Mouse (Mus musculus) lung, postnatal 4 days (tissue): ENCODE results near the gene Hhat.
A peak's percentile ranks its signal among the peaks of the same experiment; 100 is the strongest.

Experiments used
- DNase-seq, 2 experiments: peaks; one replicate each; pipeline ENCODE4 v3.0.0; 2021

Gene Hhat

DNA sequence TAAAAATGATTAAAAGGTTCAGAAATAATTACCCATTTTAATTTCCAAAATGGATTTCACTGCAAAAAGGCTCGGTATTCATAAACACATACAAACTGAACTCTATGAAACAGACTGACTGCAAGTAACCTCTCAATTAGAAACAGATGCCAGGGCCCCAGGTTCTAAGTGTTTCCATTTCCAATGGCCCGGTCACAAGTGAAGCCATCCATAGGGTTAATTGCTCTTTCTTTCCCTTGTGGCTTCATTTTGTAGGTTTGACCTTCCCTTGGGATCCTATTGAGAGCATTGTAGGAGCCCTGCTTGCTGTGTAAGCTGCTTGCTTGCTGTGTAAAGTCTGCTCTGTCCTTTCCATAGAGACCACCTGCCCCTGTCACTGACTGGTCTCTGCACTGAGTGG lies 123.7 kb downstream of the Hhat start:
- no peak for DNase-seq

DNA sequence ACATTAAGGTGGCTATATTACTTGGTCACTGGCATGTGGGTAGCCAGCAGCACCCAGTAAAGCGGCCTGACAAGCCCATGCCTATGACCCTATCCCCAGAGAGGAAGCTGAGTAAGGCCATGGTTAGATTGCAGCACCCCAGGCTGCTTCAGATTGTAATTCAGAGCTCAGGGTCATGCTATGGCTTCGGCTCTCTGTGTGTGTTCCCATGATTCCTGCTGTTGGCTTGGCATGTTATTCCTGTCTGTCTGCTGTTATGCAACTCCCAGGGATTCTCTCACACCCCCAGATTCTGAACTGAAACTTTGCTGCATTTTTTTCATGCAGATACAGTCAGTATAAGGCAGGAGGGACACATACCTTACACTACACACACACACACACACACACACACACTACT lies 128.9 kb downstream of the Hhat start:
- no peak for DNase-seq

DNA sequence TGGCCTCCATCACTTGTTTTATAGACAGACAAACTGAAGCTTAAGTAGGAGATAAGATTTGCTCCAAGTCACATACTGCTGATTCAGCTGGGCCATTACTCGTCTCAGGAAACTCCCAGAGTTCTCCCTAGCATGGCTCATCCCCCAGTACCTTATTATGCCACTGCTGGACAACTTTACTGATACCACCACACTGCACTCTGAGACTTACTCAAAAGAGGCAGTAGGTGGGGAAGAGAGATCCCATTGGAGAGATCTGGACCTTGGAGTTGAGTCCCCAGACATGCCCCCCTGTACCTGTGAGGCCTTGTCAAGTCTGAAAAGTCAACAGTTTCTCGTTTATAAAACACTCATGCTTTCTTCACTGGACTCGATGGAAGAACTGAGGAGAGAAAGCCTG lies 131.8 kb downstream of the Hhat start:
- no peak for DNase-seq

DNA sequence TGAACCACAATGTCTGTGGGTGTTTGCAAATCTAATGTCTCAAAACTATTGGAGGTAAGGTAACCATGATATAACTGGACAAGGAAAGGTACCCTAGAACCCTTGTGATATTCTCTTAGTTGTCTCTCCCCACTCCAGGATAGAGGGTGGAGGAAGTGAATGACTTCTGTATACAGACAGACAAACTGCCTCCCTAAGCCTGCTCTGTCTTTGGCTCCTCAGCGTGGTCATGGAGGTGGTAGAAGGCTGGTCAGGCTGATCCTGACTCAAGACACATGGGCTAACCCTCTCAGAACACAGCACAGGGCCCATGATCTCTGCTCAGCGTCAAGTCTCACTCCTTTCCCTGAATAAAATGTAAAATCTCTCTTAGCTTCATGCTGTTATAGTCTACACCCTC lies 149.2 kb downstream of the Hhat start:
- no peak for DNase-seq

DNA sequence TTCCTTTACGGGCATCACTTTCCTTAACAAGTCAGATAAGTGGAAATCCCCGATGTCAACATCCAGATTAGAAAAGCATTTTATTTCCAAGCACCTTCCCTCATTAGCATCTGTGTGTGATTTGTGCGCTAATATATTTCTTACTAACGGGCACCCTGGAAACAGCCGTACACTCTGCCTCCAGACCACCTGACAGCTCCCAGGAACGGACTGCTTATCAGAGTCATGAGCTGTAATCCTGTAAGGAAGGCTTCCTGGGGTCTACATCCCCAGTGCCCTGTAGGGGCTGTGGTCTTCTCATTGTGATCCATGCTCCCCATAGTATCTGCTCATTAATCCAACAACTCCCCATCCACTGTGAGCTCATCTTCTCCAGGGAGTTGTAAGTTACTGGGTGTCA lies 157.8 kb downstream of the Hhat start:
- DNase-seq, result no peak

DNA sequence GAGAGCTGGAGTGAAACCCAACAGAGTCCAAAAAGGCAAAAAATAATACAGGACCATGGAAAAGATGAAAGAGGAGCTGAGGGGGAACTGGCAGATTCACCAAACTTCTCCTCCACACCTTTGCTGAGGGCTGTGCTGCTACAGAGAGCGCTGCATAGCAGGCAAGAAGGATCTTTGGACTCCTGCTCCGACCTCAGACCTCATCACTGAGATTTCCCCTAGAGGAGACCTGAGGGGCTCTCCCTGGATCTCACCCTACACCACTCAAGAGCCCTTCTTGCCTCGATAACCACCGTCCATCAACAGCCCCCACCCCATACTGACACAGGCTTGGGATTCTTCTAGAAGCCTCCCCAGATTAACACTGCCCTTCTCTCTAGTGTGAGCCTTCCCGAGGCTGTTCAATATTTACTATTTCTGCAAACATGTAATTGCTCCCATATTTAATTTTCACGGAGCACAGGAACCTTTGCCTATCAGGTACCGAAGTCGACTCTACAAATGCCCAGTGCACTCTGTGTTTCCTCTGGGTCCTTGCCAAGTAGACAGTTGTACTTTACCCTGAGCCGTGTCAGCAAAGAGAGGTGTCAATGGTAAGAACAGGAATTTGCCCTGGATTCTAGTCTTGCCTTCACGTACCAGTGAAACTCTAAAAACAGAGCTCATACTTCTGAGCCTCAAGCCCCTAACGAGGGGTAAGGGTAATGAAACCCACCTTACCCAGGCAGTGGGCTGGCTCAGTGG lies 158.9 kb downstream of the Hhat start:
- DNase-seq, result no peak

DNA sequence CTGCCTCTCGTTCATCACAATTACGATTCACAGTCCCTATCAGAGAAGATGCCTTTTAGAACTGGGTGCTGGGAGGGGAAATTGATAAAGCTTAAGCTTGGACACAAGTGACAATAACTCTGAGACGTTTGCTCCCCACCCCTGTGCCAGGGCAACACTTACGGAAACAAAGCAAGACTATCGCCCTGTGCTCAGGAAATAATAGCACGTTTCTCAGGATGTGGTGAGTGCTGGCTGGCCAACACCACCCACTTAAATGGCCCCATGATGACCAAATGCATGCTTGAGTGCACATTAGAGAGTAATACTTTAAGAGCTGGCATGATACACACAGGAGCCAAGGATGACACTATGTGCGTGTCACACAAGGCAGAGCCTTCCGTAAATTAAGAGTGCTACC lies 164.1 kb downstream of the Hhat start:
- DNase-seq, result no peak

DNA sequence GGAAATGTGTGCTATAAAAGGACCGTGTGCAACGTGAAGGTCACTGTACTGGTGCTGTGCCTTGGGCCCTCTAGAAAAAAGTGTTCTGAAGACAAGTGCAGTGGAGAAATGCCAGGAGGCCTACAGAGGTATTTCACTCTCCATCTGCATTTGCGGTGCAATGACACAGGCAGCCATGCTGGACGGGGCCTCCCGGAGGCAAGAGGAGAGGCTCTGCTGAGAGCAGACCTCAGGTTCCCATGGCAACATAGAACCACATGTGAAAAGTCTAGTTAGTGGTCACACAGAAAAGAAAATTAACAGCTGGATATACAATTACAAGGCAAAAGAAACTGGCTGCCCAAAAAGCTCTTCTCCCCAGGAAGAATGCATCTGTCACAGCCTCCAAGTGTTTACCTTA lies 166.6 kb downstream of the Hhat start:
- DNase-seq, result no peak

DNA sequence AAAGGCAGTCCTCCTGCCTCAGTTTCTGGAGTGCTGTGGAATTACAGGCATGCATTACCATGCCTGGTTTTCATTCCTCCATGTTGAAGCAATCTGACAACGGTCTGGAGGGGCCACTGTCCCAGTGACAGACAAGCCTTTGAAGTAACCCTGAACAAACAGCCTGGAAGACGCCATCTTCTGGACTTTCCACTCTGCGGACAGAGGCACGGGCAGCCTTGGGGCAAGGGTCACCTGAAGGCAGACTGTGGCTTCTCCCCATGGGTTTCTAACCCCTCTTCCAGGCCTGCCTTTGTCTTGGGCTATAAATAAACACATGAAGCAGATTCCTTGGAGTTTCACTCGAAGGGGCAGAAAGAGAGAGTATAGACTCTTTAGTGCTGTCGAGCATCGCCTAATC lies 167.5 kb downstream of the Hhat start:
- no peak for DNase-seq

DNA sequence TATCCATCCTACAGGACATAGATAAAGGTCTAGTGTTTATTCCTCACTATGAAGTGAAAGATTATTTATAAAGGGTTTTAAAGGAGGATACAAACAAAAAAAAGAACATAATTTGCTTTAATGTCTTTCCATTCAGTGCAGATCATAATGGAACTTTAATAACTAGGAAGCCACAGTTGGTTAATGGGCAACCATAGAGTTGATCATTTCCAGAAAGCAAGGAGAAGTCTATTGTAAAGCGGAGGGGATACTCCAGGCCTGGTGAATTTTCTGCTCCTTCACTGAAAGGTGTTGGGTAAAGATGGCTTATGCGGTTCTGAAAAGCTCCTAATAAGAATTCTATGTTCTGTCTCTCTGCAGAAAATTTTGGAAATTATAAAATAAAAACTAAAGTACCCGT lies 169.8 kb downstream of the Hhat start:
- DNase-seq, result no peak

DNA sequence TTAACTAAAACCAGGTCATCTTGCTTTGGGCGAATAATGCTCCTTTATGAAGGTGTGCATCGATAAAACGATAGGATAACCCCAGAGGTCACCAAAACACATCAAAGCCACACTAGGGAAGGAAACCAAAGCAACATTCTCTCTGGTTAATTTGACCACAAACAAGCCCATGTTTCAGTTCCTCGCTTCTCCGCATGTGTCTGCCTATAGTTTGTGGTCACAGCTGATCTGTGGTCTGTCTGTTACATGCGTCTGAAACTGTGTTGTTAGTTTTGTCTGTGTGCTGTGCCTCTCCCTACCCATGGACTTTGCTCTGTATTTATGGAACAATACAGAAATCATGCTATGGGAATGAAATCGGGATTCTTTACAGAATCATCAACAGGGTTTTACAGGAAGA lies 171.3 kb downstream of the Hhat start:
- no peak for DNase-seq

DNA sequence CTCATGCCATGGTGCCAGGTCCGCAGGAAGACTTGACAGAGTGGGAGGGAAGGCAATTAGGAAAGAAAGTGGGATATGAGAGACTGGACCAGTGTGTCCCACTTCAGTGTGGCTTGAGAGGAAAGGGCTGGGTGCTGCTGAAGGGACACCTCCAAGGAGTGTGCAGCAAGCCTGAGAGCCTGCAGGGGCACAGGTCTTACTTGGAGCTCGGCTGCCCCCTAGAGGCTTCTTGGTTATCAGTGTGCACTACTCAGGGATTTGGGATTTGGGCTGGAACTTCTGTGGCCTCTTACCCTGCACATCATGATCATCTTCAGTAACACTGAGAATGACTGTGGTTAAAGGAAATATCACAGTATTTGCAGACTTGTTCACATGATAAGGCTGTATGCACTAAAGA lies 172.6 kb downstream of the Hhat start:
- peak; percentile 75 to 84 for DNase-seq

DNA sequence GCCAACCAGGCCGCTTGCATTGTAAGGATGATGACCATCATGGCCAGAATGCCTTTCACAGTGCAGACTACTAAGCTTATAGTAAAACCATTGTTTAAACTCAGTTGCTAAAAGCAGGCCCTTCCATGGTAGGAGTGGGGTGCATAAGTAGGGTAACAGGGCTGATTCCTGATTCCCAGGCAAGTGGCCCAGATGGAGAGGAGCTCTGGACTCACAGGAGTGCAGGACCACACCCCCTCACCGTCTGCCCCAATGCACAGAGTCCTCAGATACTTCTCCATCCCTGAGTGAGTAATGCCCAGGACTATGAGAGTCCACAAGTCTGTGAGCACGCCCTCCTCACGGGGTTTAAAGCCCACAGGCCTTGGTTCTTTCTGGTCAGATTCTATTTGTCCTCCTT lies 175.6 kb downstream of the Hhat start:
- DNase-seq, result no peak

DNA sequence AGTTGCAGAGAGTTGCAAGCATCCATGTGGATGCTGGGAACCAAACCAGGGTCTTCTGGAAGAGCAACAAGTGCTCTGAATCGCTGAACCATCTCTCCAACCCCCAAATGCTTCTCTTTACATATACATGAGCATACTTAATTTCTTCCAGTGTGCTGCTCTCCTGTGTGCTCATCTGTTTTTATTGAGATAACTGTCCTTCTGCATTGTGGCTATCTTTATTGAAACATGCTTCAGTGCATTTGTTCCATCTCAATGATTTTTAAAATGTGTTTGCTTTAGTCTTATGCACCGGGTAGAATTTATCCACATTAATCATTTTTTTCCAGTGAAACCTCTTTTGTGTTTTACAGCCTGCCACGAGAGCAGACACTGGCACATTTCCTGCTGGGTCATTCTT lies 177.5 kb downstream of the Hhat start:
- no peak for DNase-seq

DNA sequence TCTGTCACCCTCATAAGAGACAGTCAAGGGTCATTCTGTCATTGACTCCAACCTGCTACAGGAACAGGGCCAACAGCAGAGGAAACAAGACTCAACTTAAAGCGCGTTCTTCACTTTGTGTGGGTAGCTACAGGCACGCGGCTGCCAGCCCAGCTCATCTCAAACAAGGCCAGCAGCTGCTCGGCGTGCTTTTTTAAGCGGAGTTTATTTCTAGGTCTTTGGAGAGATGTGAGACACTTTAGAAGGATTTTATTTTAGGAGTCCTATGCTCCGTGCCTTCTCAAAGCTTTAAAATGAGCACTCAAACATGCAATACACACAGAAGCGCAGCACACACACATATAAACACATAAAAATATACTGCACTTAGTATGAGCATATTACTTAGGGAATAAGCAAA lies 183.6 kb downstream of the Hhat start:
- DNase-seq, result no peak

DNA sequence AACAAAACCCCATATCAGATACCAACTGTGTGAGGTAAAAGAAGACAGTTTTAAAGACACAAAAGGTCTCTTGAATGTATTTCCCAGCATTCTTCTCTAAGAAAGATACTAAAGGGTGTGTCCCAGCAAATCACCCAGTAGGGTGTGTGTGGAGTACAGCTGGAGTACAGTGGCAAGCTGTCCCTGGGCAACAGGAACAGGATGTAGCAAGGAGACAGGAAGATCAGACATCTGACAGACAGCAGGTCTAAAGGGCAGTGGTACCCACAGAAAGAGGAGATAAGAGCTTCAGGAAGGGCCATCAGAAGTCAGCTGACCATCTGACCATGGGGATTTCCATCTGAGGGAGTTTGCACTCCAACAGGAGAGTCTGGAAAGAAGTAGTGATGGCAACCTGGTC lies 185.7 kb downstream of the Hhat start:
- no peak for DNase-seq

DNA sequence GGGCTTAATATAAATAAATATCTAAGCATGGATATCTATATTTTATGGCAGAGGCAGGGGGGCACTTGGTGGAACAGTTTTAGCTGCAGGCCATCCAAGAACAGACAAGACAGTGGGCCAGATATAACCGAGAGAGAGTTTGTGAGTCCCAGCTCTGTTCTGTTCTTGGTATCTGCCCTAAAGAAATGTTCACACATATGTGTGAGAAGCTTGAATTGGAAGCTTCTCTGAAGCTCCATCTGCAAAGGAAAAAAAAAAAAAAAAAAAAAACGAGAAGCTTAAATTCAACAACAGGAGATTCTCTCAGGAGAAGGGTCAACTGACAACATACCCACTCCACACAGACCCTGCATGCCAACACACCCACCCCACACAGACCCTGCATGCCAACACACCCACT lies 188.1 kb downstream of the Hhat start:
- no peak for DNase-seq

DNA sequence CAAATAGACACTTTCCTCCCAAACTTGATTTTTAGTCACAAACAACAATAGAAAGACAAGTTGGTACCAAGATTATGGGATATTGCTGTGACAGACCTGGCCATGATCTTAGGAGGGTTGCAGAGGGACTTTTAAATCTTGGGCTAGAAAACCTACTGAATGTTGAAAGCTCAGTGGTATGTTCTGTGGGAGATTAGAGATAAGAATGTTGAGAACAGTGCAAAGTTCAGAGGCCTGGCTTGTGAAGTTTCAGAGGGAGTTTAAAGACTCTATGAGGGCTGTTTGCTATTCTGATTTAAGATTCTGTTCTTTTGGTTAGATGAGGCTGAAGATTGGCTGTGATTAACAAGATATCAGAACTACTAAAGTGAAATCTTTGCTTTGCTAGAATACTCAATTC lies 206.3 kb downstream of the Hhat start:
- DNase-seq, result no peak

DNA sequence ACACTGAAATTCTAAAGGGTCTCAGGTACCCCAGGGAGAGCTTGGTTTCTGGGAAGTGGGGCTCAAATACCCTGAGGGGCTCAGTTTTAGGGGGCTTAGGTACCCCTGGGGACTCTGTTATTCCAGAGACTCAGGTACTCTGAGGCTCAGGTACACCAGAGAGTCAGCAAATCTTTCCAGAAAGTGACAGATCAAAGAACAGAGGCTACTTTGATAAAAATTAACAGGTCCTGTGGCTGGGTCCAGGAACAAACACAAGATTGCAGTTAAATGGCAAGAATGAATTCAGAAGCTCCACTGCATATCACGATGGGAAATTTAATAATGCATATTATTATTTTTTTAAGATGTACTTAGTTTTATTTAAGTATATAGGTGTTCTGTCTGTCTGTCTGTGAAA lies 211.7 kb downstream of the Hhat start:
- DNase-seq, result no peak

DNA sequence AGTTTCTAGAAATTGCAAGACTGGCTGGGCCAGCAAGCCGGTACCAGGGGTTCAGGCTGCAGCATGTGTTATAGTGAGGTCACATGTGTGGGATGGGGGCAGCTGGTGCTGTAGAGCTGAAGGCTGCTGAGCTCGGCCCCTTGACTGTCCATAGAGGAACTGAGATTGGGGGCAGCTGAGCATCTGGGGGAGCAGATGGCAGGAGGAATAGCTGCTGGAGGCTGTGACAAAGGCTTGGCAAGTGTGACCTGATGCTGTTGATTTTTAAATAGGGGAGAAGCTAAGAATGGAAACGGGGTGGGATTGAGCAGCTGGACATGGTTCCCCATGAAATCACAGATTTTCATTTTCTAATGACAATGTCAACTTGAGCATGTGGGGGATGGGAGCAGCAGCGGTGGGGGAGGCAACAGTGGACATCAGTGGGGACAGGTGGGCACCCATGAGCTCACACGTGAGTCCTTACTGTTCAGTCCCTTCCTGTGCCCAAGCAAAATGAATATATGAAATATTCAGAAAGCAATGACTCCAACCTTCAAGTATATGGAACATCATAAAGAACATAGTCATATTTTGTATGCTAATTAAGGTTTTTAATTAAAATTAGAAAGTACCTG lies 212.9 kb downstream of the Hhat start:
- no peak for DNase-seq

DNA sequence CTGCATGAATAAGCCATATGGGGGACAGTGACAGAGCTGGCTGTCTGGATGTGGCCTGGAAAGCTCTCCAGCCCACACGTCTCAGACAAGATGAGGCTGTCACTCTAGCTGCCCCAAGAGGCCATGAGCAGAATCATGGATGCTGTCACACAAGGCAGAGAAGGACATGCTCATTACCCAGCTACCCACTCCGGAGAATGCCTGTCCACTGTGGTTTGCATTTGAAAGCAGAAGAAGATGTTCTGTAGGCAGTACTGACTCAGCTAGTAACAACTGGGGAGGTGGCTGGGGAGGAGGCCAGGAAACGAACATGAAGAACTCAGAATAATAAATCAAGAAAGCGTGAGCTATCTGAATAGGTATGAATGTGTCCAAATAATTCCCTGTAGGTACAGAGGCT lies 215.5 kb downstream of the Hhat start:
- no peak for DNase-seq

DNA sequence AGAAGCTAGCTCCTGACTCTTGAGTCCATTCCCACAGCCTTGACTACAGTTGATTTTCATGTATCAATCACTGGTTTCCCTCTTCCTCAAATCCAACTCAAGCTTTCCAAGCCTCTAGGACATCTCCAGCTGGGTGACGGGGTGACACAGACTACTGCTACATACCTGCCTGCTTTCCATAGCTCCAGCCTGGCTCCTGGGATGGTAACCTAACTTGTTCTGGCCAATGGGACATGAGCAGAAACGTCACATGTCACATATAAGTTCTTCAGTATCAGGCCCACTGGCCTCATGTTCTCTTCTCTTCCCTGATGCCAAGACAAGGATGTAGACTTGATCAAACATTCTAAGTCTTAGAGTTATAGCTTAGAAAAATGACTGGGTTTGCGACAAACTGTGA lies 220.5 kb downstream of the Hhat start:
- DNase-seq, result no peak

DNA sequence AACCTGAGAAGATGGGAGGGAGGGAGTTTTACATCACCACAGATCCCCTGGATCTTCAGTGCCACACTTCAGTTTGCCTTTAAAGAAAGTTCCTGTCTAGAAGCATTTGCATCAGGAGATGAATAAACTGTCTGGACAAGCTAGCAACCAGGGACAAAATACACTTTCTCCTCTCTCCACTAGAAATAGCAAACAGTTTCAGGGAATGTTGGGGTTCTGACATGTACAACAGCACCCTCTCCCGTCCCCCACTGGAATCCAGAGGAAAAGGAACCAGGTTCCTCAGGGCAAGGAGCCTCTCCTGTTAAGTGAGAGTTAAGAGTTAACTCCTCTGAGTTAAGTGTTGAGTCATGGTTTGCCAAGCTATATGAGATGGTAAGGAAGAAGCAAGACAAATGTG lies 224.2 kb downstream of the Hhat start:
- DNase-seq, result no peak

DNA sequence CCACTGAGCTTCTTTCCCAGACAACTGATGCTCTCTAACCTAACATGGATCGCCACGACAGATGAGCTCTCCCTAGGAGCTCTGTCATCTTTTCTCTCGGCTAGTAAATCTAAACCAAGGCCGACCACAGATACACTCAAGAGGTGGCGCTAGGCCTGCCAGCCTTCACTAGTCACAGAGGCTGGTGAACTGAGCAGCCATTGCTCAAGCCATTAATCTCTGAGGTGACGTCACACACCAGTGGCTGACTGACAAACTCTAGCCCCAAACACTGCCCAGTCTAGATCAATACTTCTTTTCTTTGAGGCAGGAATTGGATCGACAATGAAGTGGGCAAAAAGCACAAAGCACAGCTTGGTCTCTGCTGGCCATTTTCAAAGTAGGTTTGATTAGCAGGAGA lies 226.1 kb downstream of the Hhat start:
- DNase-seq, result no peak

DNA sequence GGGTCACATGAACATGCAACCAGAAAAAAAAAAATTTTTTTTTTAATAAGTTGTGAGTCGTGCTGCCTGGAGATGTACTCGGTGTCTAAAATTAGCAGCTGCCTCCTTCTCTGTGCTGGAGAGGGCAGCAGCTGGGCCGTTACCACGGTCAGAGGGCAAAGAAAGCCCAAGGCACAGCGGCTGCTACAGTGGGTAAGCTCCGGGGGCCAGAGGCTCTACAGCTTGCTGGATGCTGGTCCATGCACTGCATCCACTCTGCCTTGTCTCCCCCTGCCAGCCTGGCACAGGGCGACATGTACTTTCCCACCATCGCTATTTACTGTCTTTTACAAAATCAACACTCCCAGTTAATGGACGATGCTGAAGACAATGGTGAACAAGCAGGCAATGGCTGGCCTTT lies 226.9 kb downstream of the Hhat start:
- no peak for DNase-seq
